Mouse (Mus musculus): ENCODE results near the gene Prap1. TPM values are rescaled to one million over a fixed set of nuclear protein-coding genes. Genes with fewer than 3 reads are reported as not detected.

Gene Prap1
- 24.4 and 45.2 TPM in 2 replicates for polyA plus RNA-seq (2015; fragmentation: Nextera tagmentation; extraction: Ambion mirVana)

GRCm38 (mm10) chr7:140092924-140093528 lies at the start of gene Prap1:
Gene Prap1 (plus strand): TSS chr7:140093395.
- WGBS, result 71% methylated on average over 5 of the region's 5 CpGs
- H3K36me3 ChIP-seq (ENCODE audit: control insufficient read depth, insufficient read depth, low read length), result no peaks in the 10 kb centered on the region
- H3K4me2 ChIP-seq (replicated peaks; ENCODE audit: low read depth), result no peak within 1 kb of the TSS
- H3K27ac ChIP-seq (replicated peaks), result no peak within 1 kb of the TSS
- no peak for DNase-seq (ENCODE audit: low spot score)
- no peak within 1 kb of the TSS for H3K4me3 ChIP-seq (ENCODE audit: low read depth, low read length)
- TF ChIP-seq EP300 (optimal IDR thresholded peaks at IDR 0.05), result no peak
- TF ChIP-seq CTCF (IDR thresholded peaks at IDR 0.05; ENCODE audit: low read depth), result no peak
- 0 out of 2 replicates have a peak, but pooled peaks cover 2% of the 10 kb centered on the region for H3K4me1 ChIP-seq (replicated peaks; ENCODE audit: control insufficient read depth, insufficient read depth)
- ATAC-seq (ENCODE audit: low FRiP score, low TSS enrichment), result no peak
- no peaks in the 10 kb centered on the region for H3K27me3 ChIP-seq (ENCODE audit: control insufficient read depth, insufficient read depth, low read length)
- H3K9me3 ChIP-seq (ENCODE audit: control insufficient read depth, low read length), result no peaks in the 10 kb centered on the region
- no peak within 1 kb of the TSS for H3K9ac ChIP-seq (ENCODE audit: low read length)

- ATAC-seq (ENCODE audit: low FRiP score, low TSS enrichment), result no peak
- no peak for TF ChIP-seq EP300 (optimal IDR thresholded peaks at IDR 0.05)
- no peak for TF ChIP-seq CTCF (IDR thresholded peaks at IDR 0.05; ENCODE audit: low read depth)
- no peaks in the 10 kb centered on the region; the same call in 1 of the 2 replicates for H3K4me1 ChIP-seq (replicated peaks; ENCODE audit: control insufficient read depth, insufficient read depth)
- DNase-seq (ENCODE audit: low spot score), result no peak
- peaks cover 22% of the 10 kb centered on the region; the same call in 1 of the 2 replicates for H3K27me3 ChIP-seq (ENCODE audit: control insufficient read depth, insufficient read depth, low read length)
- no peak overlapping the region for H3K9ac ChIP-seq (ENCODE audit: low read length)
- no peaks in the 10 kb centered on the region for H3K9me3 ChIP-seq (ENCODE audit: control insufficient read depth, low read length)
- H3K27ac ChIP-seq (replicated peaks), result no peak overlapping the region
- 71% methylated on average over 4 of the region's 4 CpGs for WGBS
- H3K4me2 ChIP-seq (replicated peaks; ENCODE audit: low read depth), result no peak overlapping the region
- H3K36me3 ChIP-seq (ENCODE audit: control insufficient read depth, insufficient read depth, low read length), result no peaks in the 10 kb centered on the region
- H3K4me3 ChIP-seq (ENCODE audit: low read depth, low read length), result no peak overlapping the region
Measured at GRCm38 (mm10) chr7:140045546-140045945, 47.6 kb upstream of the Prap1 start.

- DNase-seq (ENCODE audit: low spot score) (peak; percentile 32), ATAC-seq (ENCODE audit: low FRiP score, low TSS enrichment) (no peak)
- H3K4me2 ChIP-seq (replicated peaks; ENCODE audit: low read depth), result peak overlapping the region; percentile 69
- no peaks in the 10 kb centered on the region for H3K36me3 ChIP-seq (ENCODE audit: control insufficient read depth, insufficient read depth, low read length)
- H3K9ac ChIP-seq (ENCODE audit: low read length), result no peak overlapping the region
- WGBS, result 1% methylated on average over 33 of the region's 33 CpGs
- H3K4me3 ChIP-seq (ENCODE audit: low read depth, low read length), result peak overlapping the region; percentile 41
- H3K27ac ChIP-seq (replicated peaks), result no peak overlapping the region
- no peaks in the 10 kb centered on the region; the same call in 1 of the 2 replicates for H3K4me1 ChIP-seq (replicated peaks; ENCODE audit: control insufficient read depth, insufficient read depth)
- H3K9me3 ChIP-seq (ENCODE audit: control insufficient read depth, low read length), result no peaks in the 10 kb centered on the region
- peaks cover 22% of the 10 kb centered on the region; the same call in 1 of the 2 replicates for H3K27me3 ChIP-seq (ENCODE audit: control insufficient read depth, insufficient read depth, low read length)
- TF ChIP-seq EP300 (optimal IDR thresholded peaks at IDR 0.05), result no peak
- TF ChIP-seq CTCF (IDR thresholded peaks at IDR 0.05; ENCODE audit: low read depth), result no peak
Measured at GRCm38 (mm10) chr7:140047811-140048311, 45.3 kb upstream of the Prap1 start.

GRCm38 (mm10) chr7:140048361-140049114 lies 44.7 kb upstream of the Prap1 start, which contains the start of gene Msx3:
Gene Msx3 (minus strand): TSS chr7:140049089.
- DNase-seq (ENCODE audit: low spot score) (no peak), ATAC-seq (ENCODE audit: low FRiP score, low TSS enrichment) (peak; percentile 36; the same call in 1 of the 2 replicates)
- TF ChIP-seq EP300 (optimal IDR thresholded peaks at IDR 0.05) (no peak), CTCF (IDR thresholded peaks at IDR 0.05; ENCODE audit: low read depth) (no peak)
- peak within 1 kb of the TSS; percentile 41 for H3K4me3 ChIP-seq (ENCODE audit: low read depth, low read length)
- H3K9ac ChIP-seq (ENCODE audit: low read length), result no peak within 1 kb of the TSS; the same call in 1 of the 2 replicates
- WGBS, result 3% methylated on average over 55 of the region's 56 CpGs
- H3K27ac ChIP-seq (replicated peaks), result no peak within 1 kb of the TSS
- H3K9me3 ChIP-seq (ENCODE audit: control insufficient read depth, low read length), result no peaks in the 10 kb centered on the region
- H3K36me3 ChIP-seq (ENCODE audit: control insufficient read depth, insufficient read depth, low read length), result no peaks in the 10 kb centered on the region
- H3K4me2 ChIP-seq (replicated peaks; ENCODE audit: low read depth), result peak within 1 kb of the TSS; percentile 69
- peaks cover 22% of the 10 kb centered on the region; the same call in 1 of the 2 replicates for H3K27me3 ChIP-seq (ENCODE audit: control insufficient read depth, insufficient read depth, low read length)
- H3K4me1 ChIP-seq (replicated peaks; ENCODE audit: control insufficient read depth, insufficient read depth), result no peaks in the 10 kb centered on the region; the same call in 1 of the 2 replicates

- Histone ChIP-seq H3K27me3 (ENCODE audit: control insufficient read depth, insufficient read depth, low read length) (peaks cover 22% of the 10 kb centered on the region; the same call in 1 of the 2 replicates), H3K9ac (ENCODE audit: low read length) (no peak overlapping the region; the same call in 1 of the 2 replicates), H3K27ac (replicated peaks) (no peak overlapping the region), H3K9me3 (ENCODE audit: control insufficient read depth, low read length) (no peaks in the 10 kb centered on the region), H3K4me3 (ENCODE audit: low read depth, low read length) (peak overlapping the region; percentile 41), H3K4me1 (replicated peaks; ENCODE audit: control insufficient read depth, insufficient read depth) (no peaks in the 10 kb centered on the region; the same call in 1 of the 2 replicates), H3K4me2 (replicated peaks; ENCODE audit: low read depth) (peak overlapping the region; percentile 69), H3K36me3 (ENCODE audit: control insufficient read depth, insufficient read depth, low read length) (no peaks in the 10 kb centered on the region)
- DNase-seq (ENCODE audit: low spot score) (peak; percentile 36), ATAC-seq (ENCODE audit: low FRiP score, low TSS enrichment) (peak; percentile 51; the same call in 1 of the 2 replicates)
- WGBS, result under 1% methylated on average over 34 of the region's 34 CpGs
- no peak for TF ChIP-seq EP300 (optimal IDR thresholded peaks at IDR 0.05)
- TF ChIP-seq CTCF (IDR thresholded peaks at IDR 0.05; ENCODE audit: low read depth), result no peak
Measured at GRCm38 (mm10) chr7:140049115-140049689, 44.0 kb upstream of the Prap1 start.
